Mouse (Mus musculus) B cell, adult 2 months (primary cell): ENCODE results near the gene Dock3.

Experiments
- DNase-seq, 2 experiments: peaks; one replicate each; pipeline ENCODE4 v3.0.0; 2022

The Dock3 gene

GRCm38 (mm10) chr9:107009841-107010240 lies 221.9 kb downstream of the Dock3 start:
- no peak for DNase-seq

- DNase-seq, result no peak
Measured at GRCm38 (mm10) chr9:107003187-107003586, 228.5 kb downstream of the Dock3 start.

GRCm38 (mm10) chr9:106970742-106971141 lies 261.0 kb downstream of the Dock3 start:
- peak; percentile 13 to 24 for DNase-seq

DNA sequence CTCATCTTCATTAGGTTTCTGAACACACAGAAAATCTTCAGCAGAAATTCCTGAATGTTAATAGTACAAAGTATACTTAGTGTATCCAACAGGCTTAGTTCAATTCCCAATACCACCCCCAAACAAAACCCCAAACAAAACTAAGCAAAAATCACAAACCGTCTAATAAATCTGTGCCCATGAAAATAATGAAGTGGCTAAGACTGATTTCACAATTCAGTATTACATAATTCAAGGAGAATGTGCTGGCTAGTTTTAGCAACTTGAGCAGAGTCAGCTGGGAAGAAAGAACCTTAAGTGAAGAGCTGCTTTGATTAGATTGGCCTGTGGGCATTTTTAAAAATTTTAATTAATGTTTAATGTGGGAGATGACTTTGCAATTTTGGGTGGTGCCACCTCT lies 273.3 kb downstream of the Dock3 start:
- no peak for DNase-seq

DNA sequence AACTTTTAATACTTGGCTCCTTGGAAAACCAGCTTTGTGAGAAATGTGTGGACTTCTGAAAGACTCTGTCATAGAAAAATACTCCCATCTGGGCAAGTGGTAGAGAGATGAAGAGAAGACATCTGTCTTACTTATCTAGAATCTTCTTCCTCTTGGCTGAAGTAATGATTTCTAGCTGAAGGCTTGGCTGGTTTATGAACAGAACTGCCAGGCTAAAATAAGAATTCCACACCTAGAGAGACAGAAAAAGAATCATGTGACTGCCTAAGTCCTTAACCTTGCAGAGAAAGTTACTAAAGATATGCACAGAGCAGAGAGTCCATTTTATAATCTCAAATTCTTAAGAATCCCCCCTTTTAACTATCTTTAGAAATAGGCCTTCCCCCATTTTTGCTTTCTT lies 276.2 kb downstream of the Dock3 start:
- no peak for DNase-seq

DNA sequence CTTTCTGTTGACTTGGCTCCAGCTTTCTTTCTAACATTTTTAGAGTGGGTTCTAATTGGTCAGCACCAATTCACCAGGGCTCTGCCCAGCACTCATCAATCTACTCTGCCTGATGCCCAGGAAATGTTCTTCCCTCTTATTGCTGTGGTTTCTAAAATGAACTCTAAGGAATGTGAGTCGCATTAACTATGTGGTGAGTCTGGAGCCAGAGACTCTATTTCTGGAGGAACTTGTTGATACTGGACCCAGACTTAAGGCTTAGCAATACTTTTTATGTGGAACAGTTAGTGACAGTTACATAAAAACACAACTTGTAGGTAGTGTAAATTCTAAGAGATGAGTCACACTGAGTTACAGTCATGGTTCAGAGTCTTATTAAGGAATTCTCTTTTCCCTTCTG lies 296.7 kb downstream of the Dock3 start:
- no peak for DNase-seq

DNA sequence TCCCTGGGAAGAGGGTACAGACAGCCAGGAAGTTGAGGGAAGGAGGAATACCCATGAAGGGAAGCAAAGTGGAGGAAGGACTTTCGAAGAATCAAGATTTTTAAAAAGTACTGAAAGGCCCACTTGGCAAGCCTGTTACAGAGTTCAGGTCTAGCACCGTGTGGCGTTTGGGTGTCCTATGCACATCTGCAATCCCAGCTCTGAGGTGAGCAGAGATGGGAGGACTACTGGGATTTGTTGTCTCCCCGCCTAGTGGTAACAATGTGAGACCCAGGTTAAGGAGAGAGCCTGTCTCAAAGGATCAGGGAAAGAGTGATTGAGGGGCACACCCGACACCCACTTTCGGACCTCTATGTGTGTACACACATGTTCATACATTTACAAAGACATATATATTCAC lies 316.8 kb downstream of the Dock3 start:
- DNase-seq, result no peak

GRCm38 (mm10) chr9:106913759-106914158 lies 317.9 kb downstream of the Dock3 start:
- DNase-seq, result no peak

GRCm38 (mm10) chr9:106911624-106912023 lies 320.1 kb downstream of the Dock3 start:
- DNase-seq, result no peak

GRCm38 (mm10) chr9:106908715-106909114 lies 323.0 kb downstream of the Dock3 start:
- no peak for DNase-seq

GRCm38 (mm10) chr9:106908174-106908573 lies 323.5 kb downstream of the Dock3 start:
- DNase-seq, result no peak

GRCm38 (mm10) chr9:106906597-106906996 lies 325.1 kb downstream of the Dock3 start:
- no peak for DNase-seq

DNA sequence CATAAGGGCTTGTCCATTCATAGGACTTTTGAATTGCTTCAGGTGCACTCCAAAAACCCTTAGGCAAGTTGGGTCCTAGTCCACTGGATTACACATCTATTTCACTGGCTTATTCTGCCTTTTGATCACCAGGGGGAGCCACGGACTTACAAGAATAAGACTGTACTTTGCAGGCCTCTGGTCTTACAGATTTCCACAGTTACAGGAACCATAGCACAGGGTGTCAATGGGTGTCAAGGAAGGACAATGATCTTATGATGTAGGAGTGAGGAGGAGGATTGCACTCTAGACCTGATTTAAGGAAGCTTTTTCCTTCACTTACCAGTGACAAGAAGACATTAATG lies 327.9 kb downstream of the Dock3 start:
- peak; percentile 54 to 63 for DNase-seq

DNA sequence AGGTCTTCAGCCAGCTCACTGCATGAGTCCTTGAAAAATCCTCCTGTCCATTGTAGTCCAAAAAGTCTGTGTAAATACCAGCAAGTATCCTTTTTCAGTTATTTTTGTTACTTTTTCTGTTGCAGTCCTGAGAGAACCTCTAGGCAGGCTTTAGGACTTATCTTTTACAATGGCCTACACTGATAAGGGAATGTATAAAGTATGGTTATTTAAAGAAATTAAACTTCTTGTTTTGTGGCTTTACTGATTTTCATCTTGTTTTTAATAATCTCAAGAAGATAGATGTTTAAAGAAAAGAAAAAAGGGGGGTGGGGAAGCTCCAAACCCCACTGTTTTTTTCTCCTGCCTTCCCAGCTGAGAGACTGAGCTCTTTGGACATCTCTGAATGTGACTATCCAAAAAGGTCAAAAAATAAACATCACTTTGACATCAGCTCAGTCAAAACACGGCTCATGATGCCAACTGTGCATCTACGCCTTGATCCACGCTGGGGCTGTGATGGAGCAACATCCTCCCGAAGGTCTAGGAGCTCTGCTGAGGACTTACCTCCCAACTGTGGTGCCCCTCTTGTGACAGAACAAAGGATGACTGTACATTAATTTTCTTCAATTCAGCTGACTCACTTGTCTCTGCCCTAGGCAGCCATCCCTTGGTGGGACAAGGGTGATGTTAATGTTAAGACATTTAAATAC lies 328.5 kb downstream of the Dock3 start:
- no peak for DNase-seq

DNA sequence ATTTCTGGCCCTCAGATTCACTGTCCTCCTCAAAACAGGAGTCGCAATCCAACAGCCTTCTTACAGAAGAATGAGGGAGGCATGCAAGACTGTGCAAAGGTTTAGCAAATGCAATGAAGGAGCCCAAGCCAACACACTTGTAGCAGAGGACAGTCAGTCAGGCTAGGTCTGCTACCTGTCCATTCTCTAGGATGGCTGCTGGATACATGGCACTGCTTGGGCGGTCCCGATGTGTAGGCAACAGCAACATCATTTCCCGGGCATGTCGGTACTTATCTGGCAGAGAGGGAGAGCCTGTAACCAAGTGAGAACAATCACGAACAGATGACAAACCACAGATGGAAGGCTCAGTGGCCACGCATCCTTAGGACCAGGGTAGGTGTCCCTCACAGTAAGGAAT lies 330.1 kb downstream of the Dock3 start:
- no peak for DNase-seq

- no peak for DNase-seq
Measured at GRCm38 (mm10) chr9:106898901-106899300, 332.8 kb downstream of the Dock3 start.

GRCm38 (mm10) chr9:106893327-106893726 lies 338.4 kb downstream of the Dock3 start:
- no peak for DNase-seq

- no peak for DNase-seq
Measured at GRCm38 (mm10) chr9:106892552-106892875, 339.2 kb downstream of the Dock3 start.

GRCm38 (mm10) chr9:106891829-106892551 lies 339.7 kb downstream of the Dock3 start, which contains the start of gene Manf:
TSS of gene Manf (minus strand) at chr9:106891979.
- peak; percentile 95 to 96 for DNase-seq

GRCm38 (mm10) chr9:106891341-106891741 lies 340.4 kb downstream of the Dock3 start:
- no peak for DNase-seq

GRCm38 (mm10) chr9:106890496-106891240 lies 341.0 kb downstream of the Dock3 start:
- no peak for DNase-seq

DNA sequence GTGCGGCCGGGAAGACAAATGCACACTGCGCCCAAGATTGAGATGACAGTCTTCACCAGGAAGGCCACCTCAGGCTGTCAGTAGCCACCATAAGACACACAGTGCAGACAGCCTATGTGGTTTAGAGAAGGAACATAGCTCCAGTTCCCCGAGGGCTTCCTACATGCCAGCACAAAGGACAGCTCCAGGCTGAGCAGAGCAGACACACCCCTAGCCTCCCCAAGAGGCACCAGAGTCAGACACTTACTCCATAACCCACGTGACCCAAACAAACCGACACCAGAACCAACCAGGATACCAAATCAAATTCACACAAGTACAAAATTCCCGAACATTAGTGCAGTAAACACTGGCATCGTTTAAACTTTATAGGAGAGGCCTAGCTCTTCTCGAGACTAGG lies 342.4 kb downstream of the Dock3 start:
- DNase-seq, result no peak

GRCm38 (mm10) chr9:106888346-106888745 lies 343.4 kb downstream of the Dock3 start:
- no peak for DNase-seq
